Mouse (Mus musculus) neural tube, embryonic 11.5 days (tissue): ENCODE data around the gene Olfr127. TPM values are rescaled to one million over a fixed set of nuclear protein-coding genes. Genes with fewer than 3 reads are reported as not detected.
"Not testable (repeated sequence)": the region's sequence is repeated elsewhere in the genome, so short reads cannot be mapped to it uniquely, and the experiment has no call there.

Experiments used
- ATAC-seq: fragments of 200-750 bp; cut with Nextera tagmentation; 2 replicates; pipeline ENCODE4 v1.8.0; 2017; ENCODE audit warnings: moderate number of reproducible peaks, mild to moderate bottlenecking, moderate TSS enrichment, moderate library complexity; ENCODE audit not compliant: insufficient read depth, low FRiP score, low TSS enrichment
- DNase-seq: peaks from one replicate; pipeline ENCODE4 v3.0.0-alpha.2; 2015; ENCODE audit warnings: low spot score
- H3K27ac ChIP-seq: fragments of 300-500 bp; sonication (generic); 2 replicates; pipeline ENCODE4 v1.5.1; 2014; ENCODE audit warnings: low read depth, mild to moderate bottlenecking, low read length
- H3K27me3 ChIP-seq: fragments of 300-500 bp; sonication (generic); 2 replicates; pipeline ENCODE4 v1.6.1; 2014; ENCODE audit warnings: mild to moderate bottlenecking, low read length, mixed read lengths; ENCODE audit not compliant: control insufficient read depth, insufficient read depth
- H3K36me3 ChIP-seq: fragments of 300-500 bp; sonication (generic); 2 replicates; pipeline ENCODE4 v1.6.1; 2014; ENCODE audit warnings: mild to moderate bottlenecking, low read length, moderate library complexity, mixed read lengths; ENCODE audit not compliant: control insufficient read depth, insufficient read depth
- H3K4me1 ChIP-seq: fragments of 300-500 bp; sonication (generic); 2 replicates; pipeline ENCODE4 v1.6.1; 2014; ENCODE audit warnings: low read length, mixed read lengths; ENCODE audit not compliant: control insufficient read depth, insufficient read depth
- H3K4me2 ChIP-seq: fragments of 300-500 bp; sonication (generic); 2 replicates; pipeline ENCODE4 v1.6.1; 2014; ENCODE audit warnings: low read depth, mild to moderate bottlenecking, moderate library complexity
- H3K4me3 ChIP-seq: fragments of 300-500 bp; sonication (generic); 2 replicates; pipeline ENCODE4 v1.5.1; 2014; ENCODE audit warnings: low read depth, low read length
- H3K9ac ChIP-seq: fragments of 300-500 bp; sonication (generic); 2 replicates; pipeline ENCODE4 v1.6.1; 2014; ENCODE audit warnings: mild to moderate bottlenecking, low read length
- H3K9me3 ChIP-seq: fragments of 300-500 bp; sonication (generic); 2 replicates; pipeline ENCODE4 v1.6.1; 2016; ENCODE audit warnings: low read length; ENCODE audit not compliant: control insufficient read depth
- WGBS: fragments of 180-500 bp; shearing (Covaris S2); extraction: QIAGEN DNeasy Blood & Tissue Kit; methylation state at CpG from one replicate; pipeline ENCODE4 v1.1.7; 2014; 5-methylcytosine and 5-hydroxymethylcytosine counted together
- polyA plus RNA-seq: library from polyadenylated mRNA; unstranded; fragments of >200 nt; fragmentation: Nextera tagmentation; extraction: Ambion mirVana; gene quantifications from 2 replicates; pipeline ENCODE4 v1.2.1, GENCODE M21; 2014

Olfr127 gene
- polyA plus RNA-seq = not detected in 2 replicates

DNA sequence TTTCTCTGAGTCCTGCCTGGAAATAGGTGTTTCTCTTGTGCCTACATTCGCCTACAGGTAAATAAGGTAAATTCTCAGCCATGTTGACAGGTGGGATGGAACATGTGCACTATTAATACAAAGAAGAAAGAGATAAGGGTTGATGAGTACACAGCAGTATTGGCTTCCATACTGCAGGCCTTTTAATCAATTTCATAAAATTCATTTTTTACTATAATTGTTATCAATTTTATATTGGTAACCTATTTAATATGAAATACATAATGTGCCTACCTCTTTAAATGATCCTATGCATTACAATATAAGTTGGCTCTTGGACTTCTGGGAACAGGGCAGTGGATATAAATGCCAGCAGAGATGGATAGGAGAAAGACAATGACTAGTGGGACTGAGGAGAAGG is at the start of gene Olfr127:
Gene Olfr127, plus strand, starts transcription at position 301 of the 400 bp plus-strand sequence.
- Histone ChIP-seq H3K9ac (no peak within 1 kb of the TSS), H3K27ac (no peak within 1 kb of the TSS), H3K4me2 (no peak within 1 kb of the TSS), H3K36me3 (no peaks in the 10 kb centered on the region), H3K9me3 (no peaks in the 10 kb centered on the region), H3K27me3 (no peaks in the 10 kb centered on the region), H3K4me3 (no peak within 1 kb of the TSS), H3K4me1 (no peaks in the 10 kb centered on the region)
- DNase-seq = no peak
- 77% methylated on average over 1 of the region's 1 CpGs for WGBS
- no peak for ATAC-seq

GRCm38 (mm10) chr17:37863901-37864300 is 36.3 kb upstream of the Olfr127 start:
- no peaks in the 10 kb centered on the region for H3K9me3 ChIP-seq
- DNase-seq (no peak), ATAC-seq (no peak)
- H3K36me3 ChIP-seq = no peaks in the 10 kb centered on the region
- H3K27ac ChIP-seq = no peak overlapping the region
- no peak overlapping the region for H3K4me2 ChIP-seq
- WGBS = 88% methylated on average over 2 of the region's 2 CpGs
- H3K4me3 ChIP-seq = no peak overlapping the region
- H3K9ac ChIP-seq = no peak overlapping the region
- H3K27me3 ChIP-seq = no peaks in the 10 kb centered on the region
- H3K4me1 ChIP-seq = no peaks in the 10 kb centered on the region

DNA sequence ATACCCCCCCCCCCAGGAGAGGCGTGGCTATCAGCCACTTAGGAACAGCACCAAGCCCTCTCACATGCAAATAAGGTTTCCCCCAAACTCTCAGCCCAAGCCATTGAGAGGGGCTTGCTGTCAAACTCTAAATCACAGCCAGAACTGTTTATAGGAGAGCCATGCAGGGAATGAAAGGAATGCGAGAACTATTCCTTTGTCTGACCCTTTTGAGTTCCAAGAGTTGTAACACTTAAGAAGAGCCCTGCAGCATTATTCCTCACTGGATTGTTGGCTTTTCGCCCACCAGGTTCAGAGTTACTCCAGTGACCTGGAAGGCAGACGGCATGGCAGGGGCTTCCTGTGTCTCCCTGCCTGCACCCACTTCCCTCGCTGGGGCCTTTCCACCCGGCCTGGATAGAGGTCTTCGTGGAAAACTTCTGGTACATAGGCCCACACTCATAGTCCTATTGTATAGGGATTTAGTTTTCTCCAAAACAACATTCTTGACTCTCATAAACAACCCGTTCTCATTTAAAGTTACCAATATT is 30.5 kb upstream of the Olfr127 start:
- H3K27ac ChIP-seq = no peak overlapping the region
- DNase-seq = peak; percentile 11
- peak; percentile 72 for ATAC-seq
- H3K27me3 ChIP-seq = no peaks in the 10 kb centered on the region
- no peaks in the 10 kb centered on the region for H3K4me1 ChIP-seq
- H3K4me3 ChIP-seq = no peak overlapping the region
- H3K9me3 ChIP-seq = no peaks in the 10 kb centered on the region
- no peak overlapping the region for H3K4me2 ChIP-seq
- H3K9ac ChIP-seq = no peak overlapping the region
- WGBS = 19% methylated on average over 8 of the region's 8 CpGs
- no peaks in the 10 kb centered on the region for H3K36me3 ChIP-seq

DNA sequence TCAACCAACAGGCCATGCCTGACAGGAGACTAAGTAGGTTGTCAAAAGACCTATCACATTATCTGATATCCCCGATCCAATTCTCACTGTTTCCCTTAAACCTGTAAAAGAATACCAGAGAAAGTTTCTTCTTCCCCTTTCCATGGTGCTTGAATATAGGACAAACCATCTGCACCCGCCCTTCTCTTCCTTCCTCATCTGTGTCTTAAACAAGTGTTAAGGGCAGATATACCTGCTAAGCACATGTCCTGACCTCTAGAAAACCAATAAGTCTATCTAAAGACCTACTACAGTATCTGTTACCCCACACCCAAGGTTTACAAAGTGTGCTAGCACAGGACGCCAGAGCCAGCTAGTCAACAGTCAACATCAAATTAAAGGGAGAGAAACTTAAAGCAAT is 26.4 kb upstream of the Olfr127 start:
- no peak overlapping the region for H3K4me3 ChIP-seq
- no peaks in the 10 kb centered on the region for H3K27me3 ChIP-seq
- 81% methylated on average over 3 of the region's 3 CpGs for WGBS
- H3K36me3 ChIP-seq = no peaks in the 10 kb centered on the region
- no peak for ATAC-seq
- no peak overlapping the region for H3K27ac ChIP-seq
- H3K9me3 ChIP-seq = no peaks in the 10 kb centered on the region
- H3K4me2 ChIP-seq = no peak overlapping the region
- no peak for DNase-seq
- no peaks in the 10 kb centered on the region for H3K4me1 ChIP-seq
- no peak overlapping the region for H3K9ac ChIP-seq

DNA sequence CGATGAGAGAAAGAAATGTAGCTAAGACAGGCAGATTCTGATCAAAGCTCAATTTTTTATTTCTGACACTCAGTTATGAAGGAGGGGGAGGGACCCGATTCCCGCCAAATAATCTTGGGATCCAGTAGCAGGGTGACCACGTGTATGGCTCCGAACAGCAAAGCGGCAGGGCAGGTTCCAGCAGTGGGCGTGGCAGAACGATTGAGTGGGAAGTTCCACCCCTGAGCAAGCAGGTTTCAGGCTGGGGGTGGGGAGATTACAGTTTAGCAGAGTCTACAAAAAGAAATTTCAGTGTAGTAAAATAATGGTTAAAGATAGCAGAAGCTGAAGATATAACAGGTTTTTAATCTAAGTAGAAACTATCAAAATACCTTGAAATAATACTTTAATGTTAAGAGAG is 6.6 kb downstream of the Olfr127 start:
- not testable (repeated sequence) for H3K4me1 ChIP-seq, H3K27ac ChIP-seq, DNase-seq, H3K9ac ChIP-seq, ATAC-seq, H3K36me3 ChIP-seq, H3K27me3 ChIP-seq, H3K4me3 ChIP-seq, H3K9me3 ChIP-seq, H3K4me2 ChIP-seq
- 74% methylated on average over 8 of the region's 8 CpGs for WGBS

- ATAC-seq (no peak), DNase-seq (no peak)
- no peaks in the 10 kb centered on the region for H3K4me1 ChIP-seq
- H3K27me3 ChIP-seq = no peaks in the 10 kb centered on the region
- no peak within 1 kb of the TSS for H3K4me3 ChIP-seq
- no peak within 1 kb of the TSS for H3K4me2 ChIP-seq
- no peak within 1 kb of the TSS for H3K9ac ChIP-seq
- H3K27ac ChIP-seq = no peak within 1 kb of the TSS
- no peaks in the 10 kb centered on the region for H3K9me3 ChIP-seq
- H3K36me3 ChIP-seq = no peaks in the 10 kb centered on the region
Measured at GRCm38 (mm10) chr17:37920248-37920647, 20.0 kb downstream of the Olfr127 start, which contains the start of gene Olfr128. Gene Olfr128 (plus strand): TSS chr17:37920548.

- ATAC-seq (no peak), DNase-seq (no peak)
- Histone ChIP-seq H3K9ac (no peak within 1 kb of the TSS), H3K4me1 (no peaks in the 10 kb centered on the region), H3K27ac (no peak within 1 kb of the TSS), H3K9me3 (no peaks in the 10 kb centered on the region), H3K4me3 (no peak within 1 kb of the TSS), H3K4me2 (no peak within 1 kb of the TSS), H3K36me3 (no peaks in the 10 kb centered on the region), H3K27me3 (no peaks in the 10 kb centered on the region)
- WGBS = 71% methylated on average over 2 of the region's 2 CpGs
Measured at GRCm38 (mm10) chr17:37952979-37953378, 52.7 kb downstream of the Olfr127 start, which contains the start of gene Olfr761. Gene Olfr761 (minus strand): TSS chr17:37953079.

Other genes with a start within 250 kb of the Olfr127 start
- gene Olfr117, start 236.7 kb upstream of the Olfr127 start, polyA plus RNA-seq = not detected in 2 replicates
- gene Olfr118, start 233.4 kb upstream of the Olfr127 start, polyA plus RNA-seq = not detected in 2 replicates
- not detected in 2 replicates for gene Olfr119, start 203.9 kb upstream of the Olfr127 start, polyA plus RNA-seq
- gene Olfr120, start 178.6 kb upstream of the Olfr127 start, polyA plus RNA-seq = not detected in 2 replicates
- gene Olfr121, start 151.6 kb upstream of the Olfr127 start, polyA plus RNA-seq = not detected in 2 replicates
- gene Olfr122, start 131.8 kb upstream of the Olfr127 start, polyA plus RNA-seq = not detected in 2 replicates
- not detected in 2 replicates for gene Olfr123, start 106.9 kb upstream of the Olfr127 start, polyA plus RNA-seq
- not detected in 2 replicates for gene Olfr124, start 100.5 kb upstream of the Olfr127 start, polyA plus RNA-seq
- gene Olfr125, start 67.5 kb upstream of the Olfr127 start, polyA plus RNA-seq = not detected in 2 replicates
- not detected in 2 replicates for gene Olfr126, start 53.0 kb upstream of the Olfr127 start, polyA plus RNA-seq
- not detected in 2 replicates for gene Olfr128, start 20.1 kb downstream of the Olfr127 start, polyA plus RNA-seq
- not detected in 2 replicates for gene Olfr761, start 52.6 kb downstream of the Olfr127 start, polyA plus RNA-seq
- not detected in 2 replicates for gene Olfr129, start 159.6 kb downstream of the Olfr127 start, polyA plus RNA-seq
- gene Olfr130, start 163.5 kb downstream of the Olfr127 start, polyA plus RNA-seq = not detected in 2 replicates
- gene Olfr131, start 188.3 kb downstream of the Olfr127 start, polyA plus RNA-seq = not detected in 2 replicates
- not detected in 2 replicates for gene Olfr132, start 234.1 kb downstream of the Olfr127 start, polyA plus RNA-seq
- gene Olfr133, start 244.8 kb downstream of the Olfr127 start, polyA plus RNA-seq = not detected in 2 replicates